Mouse (Mus musculus): ENCODE data around the gene Erp44. TPM values are rescaled to one million over a fixed set of nuclear protein-coding genes. Genes with fewer than 3 reads are reported as not detected.

Erp44 gene
- polyA plus RNA-seq, 1 experiment from 2014 or later = 74.6 TPM

DNA sequence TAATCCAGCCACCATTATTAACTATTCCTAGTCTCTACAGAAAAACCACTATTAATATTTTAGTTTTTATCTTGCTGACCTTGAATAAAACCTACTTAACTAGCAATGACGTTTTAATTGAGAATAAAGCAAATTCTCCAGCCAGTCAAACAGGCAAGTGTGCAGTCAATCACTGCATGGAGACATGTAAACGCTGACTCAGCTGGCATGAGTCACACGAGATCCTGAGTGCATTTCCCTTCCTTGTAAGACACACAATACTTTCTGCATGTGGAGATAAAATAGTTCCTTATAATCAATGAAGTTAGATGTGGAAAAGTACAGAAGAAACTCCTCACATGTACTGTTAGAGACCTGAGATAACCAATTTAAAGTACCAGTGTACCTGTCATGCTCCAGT, 53.8 kb downstream of the Erp44 start:
- 40% methylated on average over 3 of the region's 3 CpGs for WGBS

DNA sequence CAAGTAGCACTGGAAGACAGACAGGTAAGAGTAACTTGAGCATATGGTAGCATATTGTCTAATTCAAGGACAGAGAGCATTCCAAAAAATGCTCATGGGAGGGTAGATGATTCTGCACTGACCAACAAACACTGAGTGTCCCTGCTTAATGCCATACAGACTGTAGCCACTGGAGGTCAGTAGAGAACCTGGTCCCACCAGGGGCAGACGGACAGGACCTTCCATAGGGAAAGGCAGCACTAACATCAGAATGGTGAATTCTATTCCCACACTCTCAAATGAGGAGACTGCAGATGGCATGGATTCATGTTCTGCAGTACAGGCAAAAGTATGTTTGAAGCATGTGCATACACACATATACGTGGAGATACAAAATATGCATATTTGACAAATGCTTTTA, 54.2 kb downstream of the Erp44 start:
- Histone ChIP-seq H3K27ac (ENCODE audit: low read depth) (no peak overlapping the region), H3K9ac (ENCODE audit: low read length) (no peak overlapping the region), H3K9me3 (ENCODE audit: control insufficient read depth, low read length) (no peaks in the 10 kb centered on the region), H3K4me2 (ENCODE audit: low read length) (no peak overlapping the region), H3K27me3 (replicated peaks; ENCODE audit: control insufficient read depth, insufficient read depth, low read length) (no peaks in the 10 kb centered on the region), H3K4me1 (replicated peaks; ENCODE audit: control insufficient read depth, insufficient read depth, low read length) (no peaks in the 10 kb centered on the region), H3K4me3 (ENCODE audit: low read depth, low read length) (no peak overlapping the region), H3K36me3 (ENCODE audit: control insufficient read depth, insufficient read depth, low read length) (no peaks in the 10 kb centered on the region; the same call in 1 of the 2 replicates)
- DNase-seq (ENCODE audit: low spot score) (peak; percentile 72), ATAC-seq (replicated peaks; ENCODE audit: low FRiP score, low TSS enrichment, low read depth) (peak; percentile 64)
- WGBS = 23% methylated on average over 2 of the region's 2 CpGs

More for the DNA sequence above, 53.8 kb downstream of the Erp44 start:
- Histone ChIP-seq H3K27me3 (replicated peaks; ENCODE audit: control insufficient read depth, insufficient read depth, low read length) (no peaks in the 10 kb centered on the region), H3K4me3 (ENCODE audit: low read depth, low read length) (no peak overlapping the region), H3K4me2 (ENCODE audit: low read length) (no peak overlapping the region), H3K36me3 (ENCODE audit: control insufficient read depth, insufficient read depth, low read length) (no peaks in the 10 kb centered on the region), H3K4me1 (replicated peaks; ENCODE audit: control insufficient read depth, insufficient read depth, low read length) (no peaks in the 10 kb centered on the region), H3K9ac (ENCODE audit: low read length) (no peak overlapping the region), H3K27ac (ENCODE audit: low read depth) (no peak overlapping the region), H3K9me3 (ENCODE audit: control insufficient read depth, low read length) (no peaks in the 10 kb centered on the region)
- ATAC-seq (replicated peaks; ENCODE audit: low FRiP score, low TSS enrichment, low read depth) (no peak), DNase-seq (ENCODE audit: low spot score) (no peak)

DNA sequence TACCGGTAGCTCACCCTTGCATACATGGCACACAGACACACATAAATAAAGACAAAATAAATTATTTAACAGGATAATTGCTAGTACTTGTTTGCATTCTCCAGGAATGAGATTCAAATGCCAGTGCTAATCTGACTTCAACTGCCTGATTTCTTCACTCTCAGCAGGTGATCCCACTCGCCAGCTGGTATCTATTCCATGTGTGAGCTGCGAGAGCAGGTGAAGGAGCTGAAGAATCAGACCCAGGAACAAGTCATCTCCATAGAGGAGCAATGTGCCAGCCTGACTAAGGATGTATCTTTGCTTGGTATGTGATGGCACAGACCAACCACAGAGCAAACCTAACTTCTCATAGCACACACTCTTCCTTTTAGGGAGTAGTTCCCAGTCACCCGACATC, 75.8 kb downstream of the Erp44 start:
- Histone ChIP-seq H3K9me3 (ENCODE audit: control insufficient read depth, low read length) (no peaks in the 10 kb centered on the region), H3K4me2 (ENCODE audit: low read length) (no peak overlapping the region), H3K27me3 (replicated peaks; ENCODE audit: control insufficient read depth, insufficient read depth, low read length) (no peaks in the 10 kb centered on the region), H3K9ac (ENCODE audit: low read length) (no peak overlapping the region), H3K4me1 (replicated peaks; ENCODE audit: control insufficient read depth, insufficient read depth, low read length) (no peaks in the 10 kb centered on the region), H3K36me3 (ENCODE audit: control insufficient read depth, insufficient read depth, low read length) (peaks cover 38% of the 10 kb centered on the region), H3K4me3 (ENCODE audit: low read depth, low read length) (no peak overlapping the region), H3K27ac (ENCODE audit: low read depth) (no peak overlapping the region)
- DNase-seq (ENCODE audit: low spot score) (no peak), ATAC-seq (replicated peaks; ENCODE audit: low FRiP score, low TSS enrichment, low read depth) (no peak)
- 93% methylated on average over 4 of the region's 4 CpGs for WGBS

DNA sequence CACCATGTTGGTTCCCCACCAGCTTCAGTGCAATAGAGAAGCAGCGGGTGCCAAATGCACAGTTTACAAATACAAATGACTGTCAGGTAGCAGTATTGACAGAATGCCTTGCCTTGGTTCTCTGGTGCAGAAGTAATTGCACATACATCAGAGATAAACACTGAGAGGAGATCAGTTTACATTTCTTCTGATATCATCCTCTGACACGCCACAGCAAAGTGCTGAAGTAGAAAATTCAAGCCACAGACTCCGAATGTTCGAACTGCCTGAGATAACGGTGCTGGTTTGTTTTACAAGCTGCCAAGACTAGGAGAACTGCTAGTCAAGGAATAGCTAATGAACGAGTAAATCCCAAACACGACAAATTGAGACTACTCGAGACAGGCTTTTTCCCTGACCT, 80.9 kb downstream of the Erp44 start:
- no peak overlapping the region for H3K27ac ChIP-seq (ENCODE audit: low read depth)
- H3K27me3 ChIP-seq (replicated peaks; ENCODE audit: control insufficient read depth, insufficient read depth, low read length) = no peaks in the 10 kb centered on the region
- peaks cover 38% of the 10 kb centered on the region; the same call in 1 of the 2 replicates for H3K36me3 ChIP-seq (ENCODE audit: control insufficient read depth, insufficient read depth, low read length)
- no peak for DNase-seq (ENCODE audit: low spot score)
- no peak overlapping the region for H3K4me2 ChIP-seq (ENCODE audit: low read length)
- no peak overlapping the region for H3K4me3 ChIP-seq (ENCODE audit: low read depth, low read length)
- no peak for ATAC-seq (replicated peaks; ENCODE audit: low FRiP score, low TSS enrichment, low read depth)
- no peaks in the 10 kb centered on the region for H3K9me3 ChIP-seq (ENCODE audit: control insufficient read depth, low read length)
- 52% methylated on average over 8 of the region's 8 CpGs for WGBS
- no peaks in the 10 kb centered on the region for H3K4me1 ChIP-seq (replicated peaks; ENCODE audit: control insufficient read depth, insufficient read depth, low read length)
- no peak overlapping the region for H3K9ac ChIP-seq (ENCODE audit: low read length)

DNA sequence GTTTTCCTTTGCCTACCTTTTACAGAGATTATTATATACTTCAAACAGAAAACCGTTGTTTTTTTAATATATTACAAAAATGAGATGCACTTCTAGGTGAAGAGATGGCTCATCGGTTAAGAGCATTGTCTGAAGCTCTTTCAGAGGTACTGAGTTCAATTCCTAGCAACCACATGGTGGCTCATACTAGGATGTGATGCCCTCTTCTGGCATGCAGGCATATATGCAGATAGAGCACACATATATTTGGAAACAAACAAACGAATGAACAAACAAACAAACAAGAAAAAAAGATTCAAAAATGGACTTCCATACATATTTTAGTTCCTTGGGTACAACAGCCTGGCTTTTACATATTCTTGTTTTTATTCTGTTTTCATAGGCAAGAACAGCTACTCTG, 81.4 kb downstream of the Erp44 start:
- Histone ChIP-seq H3K27ac (ENCODE audit: low read depth) (no peak overlapping the region), H3K4me2 (ENCODE audit: low read length) (no peak overlapping the region), H3K4me1 (replicated peaks; ENCODE audit: control insufficient read depth, insufficient read depth, low read length) (no peaks in the 10 kb centered on the region), H3K9ac (ENCODE audit: low read length) (no peak overlapping the region), H3K36me3 (ENCODE audit: control insufficient read depth, insufficient read depth, low read length) (peaks cover 34% of the 10 kb centered on the region; the same call in 1 of the 2 replicates), H3K4me3 (ENCODE audit: low read depth, low read length) (no peak overlapping the region), H3K9me3 (ENCODE audit: control insufficient read depth, low read length) (no peaks in the 10 kb centered on the region), H3K27me3 (replicated peaks; ENCODE audit: control insufficient read depth, insufficient read depth, low read length) (no peaks in the 10 kb centered on the region)
- DNase-seq (ENCODE audit: low spot score) (no peak), ATAC-seq (replicated peaks; ENCODE audit: low FRiP score, low TSS enrichment, low read depth) (no peak)
- 83% methylated on average over 3 of the region's 3 CpGs for WGBS

DNA sequence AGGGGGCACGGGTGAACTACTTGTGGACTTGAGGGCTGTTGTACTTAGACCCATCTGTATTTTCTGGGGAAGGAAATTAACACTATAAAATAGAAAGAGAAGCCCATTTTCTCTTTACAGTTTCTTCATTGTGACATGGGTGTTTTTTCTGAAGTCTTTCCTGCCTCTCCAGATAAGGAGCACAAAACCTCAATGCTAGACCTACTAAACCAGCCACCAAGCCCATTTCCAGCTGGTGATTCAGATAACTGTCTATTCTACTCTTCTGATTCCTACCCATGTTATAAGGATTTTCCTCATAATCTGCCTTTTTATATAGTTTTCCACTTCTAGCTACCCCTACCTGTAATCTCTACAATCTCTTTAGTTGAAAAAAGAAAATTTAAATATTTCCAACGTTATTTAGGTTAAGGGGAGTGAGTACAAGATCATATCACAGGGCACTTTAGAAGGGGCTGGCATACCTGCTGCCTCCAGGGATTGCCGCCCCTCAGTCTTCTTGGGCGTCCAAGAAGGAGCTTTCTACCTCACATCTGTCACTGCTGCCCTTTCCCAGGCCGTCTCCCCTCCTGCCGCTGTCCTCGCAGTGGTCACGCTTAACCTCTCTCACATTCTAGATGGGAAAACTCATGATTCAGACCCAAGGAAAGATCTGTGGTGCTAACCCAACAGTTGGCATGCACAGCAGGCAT, 97.1 kb downstream of the Erp44 start:
- no peak overlapping the region for H3K27ac ChIP-seq (ENCODE audit: low read depth)
- no peaks in the 10 kb centered on the region for H3K27me3 ChIP-seq (replicated peaks; ENCODE audit: control insufficient read depth, insufficient read depth, low read length)
- H3K4me1 ChIP-seq (replicated peaks; ENCODE audit: control insufficient read depth, insufficient read depth, low read length) = no peaks in the 10 kb centered on the region
- H3K4me3 ChIP-seq (ENCODE audit: low read depth, low read length) = no peak overlapping the region
- H3K9ac ChIP-seq (ENCODE audit: low read length) = no peak overlapping the region
- no peak for DNase-seq (ENCODE audit: low spot score)
- H3K36me3 ChIP-seq (ENCODE audit: control insufficient read depth, insufficient read depth, low read length) = peaks cover 23% of the 10 kb centered on the region
- 90% methylated on average over 8 of the region's 8 CpGs for WGBS
- no peaks in the 10 kb centered on the region for H3K9me3 ChIP-seq (ENCODE audit: control insufficient read depth, low read length)
- no peak overlapping the region for H3K4me2 ChIP-seq (ENCODE audit: low read length)
- ATAC-seq (replicated peaks; ENCODE audit: low FRiP score, low TSS enrichment, low read depth) = no peak

DNA sequence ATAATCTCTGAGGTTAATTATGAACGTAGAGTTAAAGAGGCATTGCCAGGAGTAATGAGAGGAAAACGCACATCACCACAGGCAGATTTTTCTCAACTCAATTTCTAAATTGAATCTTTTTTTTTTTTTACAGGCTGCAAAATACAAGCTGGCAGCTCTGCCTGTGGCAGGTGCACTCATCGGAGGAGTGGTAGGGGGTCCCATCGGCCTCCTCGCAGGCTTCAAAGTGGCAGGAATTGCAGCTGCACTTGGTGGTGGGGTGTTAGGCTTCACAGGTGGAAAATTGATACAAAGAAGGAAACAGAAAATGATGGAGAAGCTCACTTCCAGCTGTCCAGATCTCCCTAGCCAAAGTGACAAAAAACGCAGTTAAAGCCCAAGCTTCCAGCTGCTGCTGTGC, 98.0 kb downstream of the Erp44 start:
- Histone ChIP-seq H3K27ac (ENCODE audit: low read depth) (no peak overlapping the region), H3K9me3 (ENCODE audit: control insufficient read depth, low read length) (no peaks in the 10 kb centered on the region), H3K4me1 (replicated peaks; ENCODE audit: control insufficient read depth, insufficient read depth, low read length) (no peaks in the 10 kb centered on the region), H3K36me3 (ENCODE audit: control insufficient read depth, insufficient read depth, low read length) (peaks cover 23% of the 10 kb centered on the region), H3K9ac (ENCODE audit: low read length) (no peak overlapping the region), H3K4me2 (ENCODE audit: low read length) (no peak overlapping the region), H3K4me3 (ENCODE audit: low read depth, low read length) (no peak overlapping the region), H3K27me3 (replicated peaks; ENCODE audit: control insufficient read depth, insufficient read depth, low read length) (no peaks in the 10 kb centered on the region)
- no peak for ATAC-seq (replicated peaks; ENCODE audit: low FRiP score, low TSS enrichment, low read depth)
- DNase-seq (ENCODE audit: low spot score) = no peak
- 81% methylated on average over 6 of the region's 6 CpGs for whole genome bisulfite sequencing

DNA sequence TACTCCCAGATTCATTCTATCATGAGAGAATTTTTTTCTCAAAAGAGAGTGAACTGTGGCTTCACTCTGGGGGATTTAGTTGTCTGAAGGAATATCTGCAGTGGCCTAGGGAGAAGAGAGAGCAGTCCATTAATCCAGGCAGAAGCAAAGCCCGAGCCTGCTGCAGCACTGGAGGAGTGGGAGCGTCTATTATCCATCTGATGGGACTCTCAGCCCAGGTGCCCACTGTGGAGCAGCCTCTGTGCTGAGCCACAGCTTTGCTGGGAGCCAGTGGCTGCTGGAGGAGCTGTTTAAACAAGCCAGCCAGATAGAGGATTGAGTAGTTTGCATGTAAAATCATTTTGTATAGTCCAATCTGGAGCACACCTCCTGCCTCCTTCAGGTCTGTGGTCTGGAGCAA, 98.4 kb downstream of the Erp44 start:
- Histone ChIP-seq H3K4me2 (ENCODE audit: low read length) (no peak overlapping the region), H3K36me3 (ENCODE audit: control insufficient read depth, insufficient read depth, low read length) (peaks cover 23% of the 10 kb centered on the region), H3K4me3 (ENCODE audit: low read depth, low read length) (no peak overlapping the region), H3K9ac (ENCODE audit: low read length) (no peak overlapping the region), H3K4me1 (replicated peaks; ENCODE audit: control insufficient read depth, insufficient read depth, low read length) (no peaks in the 10 kb centered on the region), H3K9me3 (ENCODE audit: control insufficient read depth, low read length) (no peaks in the 10 kb centered on the region), H3K27ac (ENCODE audit: low read depth) (no peak overlapping the region), H3K27me3 (replicated peaks; ENCODE audit: control insufficient read depth, insufficient read depth, low read length) (no peaks in the 10 kb centered on the region)
- 35% methylated on average over 2 of the region's 2 CpGs for WGBS
- no peak for ATAC-seq (replicated peaks; ENCODE audit: low FRiP score, low TSS enrichment, low read depth)
- no peak for DNase-seq (ENCODE audit: low spot score)

DNA sequence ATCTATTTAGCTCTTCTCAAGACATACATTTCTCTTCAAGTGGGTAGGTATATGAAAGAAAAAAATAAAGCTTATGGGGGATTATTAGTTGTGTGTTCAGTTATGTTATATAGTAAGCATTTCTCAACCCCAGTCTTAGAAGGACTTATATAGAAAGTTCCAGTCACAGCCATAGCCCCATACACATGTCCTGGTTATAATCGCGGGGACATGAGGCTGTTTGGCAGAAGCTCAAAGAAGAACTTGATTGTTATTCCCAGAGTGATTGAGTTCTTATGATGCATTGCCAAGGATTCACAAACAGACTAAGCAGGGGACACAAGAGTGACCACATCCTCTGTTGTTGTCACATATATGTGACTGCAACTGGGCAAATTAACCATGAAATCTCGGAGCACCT, 103.7 kb downstream of the Erp44 start:
- Histone ChIP-seq H3K9ac (ENCODE audit: low read length) (no peak overlapping the region), H3K36me3 (ENCODE audit: control insufficient read depth, insufficient read depth, low read length) (no peaks in the 10 kb centered on the region), H3K27me3 (replicated peaks; ENCODE audit: control insufficient read depth, insufficient read depth, low read length) (no peaks in the 10 kb centered on the region), H3K4me2 (ENCODE audit: low read length) (no peak overlapping the region), H3K27ac (ENCODE audit: low read depth) (no peak overlapping the region), H3K4me1 (replicated peaks; ENCODE audit: control insufficient read depth, insufficient read depth, low read length) (no peaks in the 10 kb centered on the region), H3K4me3 (ENCODE audit: low read depth, low read length) (no peak overlapping the region), H3K9me3 (ENCODE audit: control insufficient read depth, low read length) (no peaks in the 10 kb centered on the region)
- DNase-seq (ENCODE audit: low spot score) (no peak), ATAC-seq (replicated peaks; ENCODE audit: low FRiP score, low TSS enrichment, low read depth) (no peak)
- WGBS = 95% methylated on average over 3 of the region's 3 CpGs
